Mouse (Mus musculus) bone marrow macrophage, adult 2 months (primary cell): ENCODE results near the gene Gm13277.
"Not testable (repeated sequence)": the region's sequence is repeated elsewhere in the genome, so short reads cannot be mapped to it uniquely, and the experiment has no call there.

Source experiments
- CTCF ChIP-seq: IDR thresholded peaks from 2 replicates; pipeline ENCODE4 v1.5.1; 2012; ENCODE audit warnings: low read depth, mild to moderate bottlenecking, low read length, moderate library complexity
- POLR2A ChIP-seq: IDR thresholded peaks from 2 replicates; pipeline ENCODE4 v1.6.1; 2012; ENCODE audit warnings: mild to moderate bottlenecking, low read depth, low read length, borderline replicate concordance

GRCm38 (mm10) chr4:88763384-88764018 lies 24.9 kb upstream of the Gm13277 start:
- not testable (repeated sequence) for TF ChIP-seq CTCF, POLR2A
